Mouse (Mus musculus) forebrain, embryonic 16.5 days (tissue): ENCODE results near the gene Lrrc41. TPM values are rescaled to one million over a fixed set of nuclear protein-coding genes. Genes with fewer than 3 reads are reported as not detected.
A peak's percentile ranks its signal among the peaks of the same experiment; 100 is the strongest.

Experiments used
- ATAC-seq: fragments of 200-750 bp; cut with Nextera tagmentation; 2 replicates; pipeline ENCODE4 v1.8.0; 2017; ENCODE audit warnings: mild to moderate bottlenecking, moderate library complexity
- H3K27ac ChIP-seq: fragments of 300-500 bp; sonication (generic); 2 replicates; pipeline ENCODE4 v1.5.1; 2014; ENCODE audit warnings: low read length, control low read depth
- H3K27me3 ChIP-seq: fragments of 300-500 bp; sonication (generic); replicated peaks from 2 replicates; pipeline ENCODE4 v1.6.1; 2014; ENCODE audit warnings: low read length; ENCODE audit not compliant: control insufficient read depth, insufficient read depth
- H3K36me3 ChIP-seq: fragments of 300-500 bp; sonication (generic); 2 replicates; pipeline ENCODE4 v1.6.1; 2014; ENCODE audit not compliant: control insufficient read depth, insufficient read depth
- H3K4me1 ChIP-seq: fragments of 300-500 bp; sonication (generic); replicated peaks from 2 replicates; pipeline ENCODE4 v1.6.1; 2014; ENCODE audit warnings: low read length; ENCODE audit not compliant: control insufficient read depth, insufficient read depth
- H3K4me2 ChIP-seq: fragments of 300-500 bp; sonication (generic); 2 replicates; pipeline ENCODE4 v1.6.1; 2014; ENCODE audit warnings: mild to moderate bottlenecking, low read length, control low read depth
- H3K4me3 ChIP-seq: fragments of 300-500 bp; sonication (generic); replicated peaks from 2 replicates; pipeline ENCODE4 v1.5.1; 2014; ENCODE audit warnings: mild to moderate bottlenecking, low read length, control low read depth
- H3K9ac ChIP-seq: fragments of 300-500 bp; sonication (generic); replicated peaks from 2 replicates; pipeline ENCODE4 v1.6.1; 2014; ENCODE audit warnings: low read depth, low read length, control low read depth
- H3K9me3 ChIP-seq: fragments of 300-500 bp; sonication (generic); 2 replicates; pipeline ENCODE4 v1.6.1; 2016; ENCODE audit warnings: low read length; ENCODE audit not compliant: control insufficient read depth
- WGBS: fragments of 180-500 bp; shearing (Covaris S2); extraction: QIAGEN DNeasy Blood & Tissue Kit; methylation state at CpG from one replicate; pipeline ENCODE4 v1.1.7; 2014; 5-methylcytosine and 5-hydroxymethylcytosine counted together
- polyA plus RNA-seq: library from polyadenylated mRNA; unstranded; fragments of >200 nt; fragmentation: Nextera tagmentation; extraction: Ambion mirVana; gene quantifications from 2 replicates; pipeline ENCODE4 v1.2.1, GENCODE M21; 2015

Lrrc41 gene
- polyA plus RNA-seq, 1 experiment from 2014 or later: 67.0 TPM

GRCm38 (mm10) chr4:116052526-116053293 is 22.4 kb upstream of the Lrrc41 start:
- Histone ChIP-seq H3K4me3 (peak overlapping the region; percentile 75), H3K4me1 (peaks cover 13% of the 10 kb centered on the region), H3K36me3 (no peaks in the 10 kb centered on the region), H3K9ac (peak overlapping the region; percentile 69), H3K4me2 (peak overlapping the region; percentile 81), H3K9me3 (no peaks in the 10 kb centered on the region), H3K27me3 (no peaks in the 10 kb centered on the region), H3K27ac (peak overlapping the region; percentile 91)
- 10% methylated on average over 22 of the region's 22 CpGs for WGBS
- ATAC-seq: peak; percentile 19

- no peaks in the 10 kb centered on the region for H3K27me3 ChIP-seq
- WGBS: under 1% methylated on average over 35 of the region's 35 CpGs
- ATAC-seq: peak; percentile 98
Observed at GRCm38 (mm10) chr4:116053399-116053961, 21.6 kb upstream of the Lrrc41 start, which contains the start of gene Nsun4. Nsun4 (minus strand) TSS chr4:116053876.

GRCm38 (mm10) chr4:116057559-116057958 is 17.5 kb upstream of the Lrrc41 start:
- no peak overlapping the region for H3K4me3 ChIP-seq
- no peak for ATAC-seq
- no peak overlapping the region for H3K4me2 ChIP-seq
- no peak overlapping the region for H3K27ac ChIP-seq
- no peaks in the 10 kb centered on the region for H3K27me3 ChIP-seq
- H3K36me3 ChIP-seq: no peaks in the 10 kb centered on the region
- no peak overlapping the region for H3K9ac ChIP-seq
- no peaks in the 10 kb centered on the region for H3K9me3 ChIP-seq
- WGBS: 0% methylated on average over 1 of the region's 1 CpGs
- H3K4me1 ChIP-seq: peaks cover 13% of the 10 kb centered on the region

More at GRCm38 (mm10) chr4:116053399-116053961, 21.6 kb upstream of the Lrrc41 start, which contains the start of gene Nsun4:
- H3K36me3 ChIP-seq: no peaks in the 10 kb centered on the region
- peak within 1 kb of the TSS; percentile 69 for H3K9ac ChIP-seq
- H3K9me3 ChIP-seq: no peaks in the 10 kb centered on the region
- peak within 1 kb of the TSS; percentile 75 for H3K4me3 ChIP-seq
- peak within 1 kb of the TSS; percentile 81 for H3K4me2 ChIP-seq
- peaks cover 13% of the 10 kb centered on the region for H3K4me1 ChIP-seq
- H3K27ac ChIP-seq: peak within 1 kb of the TSS; percentile 91

GRCm38 (mm10) chr4:116059012-116059726 is 15.9 kb upstream of the Lrrc41 start:
- ATAC-seq: no peak
- Histone ChIP-seq H3K4me3 (no peak overlapping the region), H3K27ac (no peak overlapping the region), H3K4me2 (no peak overlapping the region), H3K36me3 (no peaks in the 10 kb centered on the region), H3K4me1 (peaks cover 4% of the 10 kb centered on the region), H3K9ac (no peak overlapping the region), H3K9me3 (no peaks in the 10 kb centered on the region), H3K27me3 (no peaks in the 10 kb centered on the region)
- WGBS: 82% methylated on average over 5 of the region's 5 CpGs

- no peak overlapping the region for H3K4me2 ChIP-seq
- ATAC-seq: no peak
- no peak overlapping the region for H3K27ac ChIP-seq
Observed at GRCm38 (mm10) chr4:116063855-116064254, 11.2 kb upstream of the Lrrc41 start.

GRCm38 (mm10) chr4:116070116-116070515 is 5.0 kb upstream of the Lrrc41 start:
- ATAC-seq: no peak
- Histone ChIP-seq H3K4me2 (no peak overlapping the region), H3K9ac (no peak overlapping the region), H3K4me3 (no peak overlapping the region), H3K27me3 (no peaks in the 10 kb centered on the region), H3K9me3 (no peaks in the 10 kb centered on the region), H3K4me1 (peaks cover 19% of the 10 kb centered on the region), H3K27ac (no peak overlapping the region), H3K36me3 (peaks cover 16% of the 10 kb centered on the region)
- WGBS: 90% methylated on average over 6 of the region's 6 CpGs

More at GRCm38 (mm10) chr4:116063855-116064254, 11.2 kb upstream of the Lrrc41 start:
- Histone ChIP-seq H3K9me3 (no peaks in the 10 kb centered on the region), H3K9ac (no peak overlapping the region), H3K36me3 (peaks cover 12% of the 10 kb centered on the region; the same call in 1 of the 2 replicates), H3K4me1 (no peaks in the 10 kb centered on the region), H3K4me3 (no peak overlapping the region), H3K27me3 (no peaks in the 10 kb centered on the region)
- WGBS: 56% methylated on average over 1 of the region's 1 CpGs

GRCm38 (mm10) chr4:116073146-116073545 is 1.9 kb upstream of the Lrrc41 start:
- H3K4me3 ChIP-seq: no peak overlapping the region
- H3K4me1 ChIP-seq: peaks cover 32% of the 10 kb centered on the region
- no peaks in the 10 kb centered on the region for H3K27me3 ChIP-seq
- ATAC-seq: no peak
- H3K36me3 ChIP-seq: peaks cover 9% of the 10 kb centered on the region
- peak overlapping the region; percentile 21 for H3K4me2 ChIP-seq
- no peak overlapping the region for H3K27ac ChIP-seq
- no peak overlapping the region for H3K9ac ChIP-seq
- WGBS: 53% methylated on average over 4 of the region's 4 CpGs
- no peaks in the 10 kb centered on the region for H3K9me3 ChIP-seq

GRCm38 (mm10) chr4:116074145-116074675 is 859 bp upstream of the Lrrc41 start:
- H3K4me1 ChIP-seq: peaks cover 32% of the 10 kb centered on the region
- 1% methylated on average over 8 of the region's 8 CpGs for WGBS
- H3K4me3 ChIP-seq: peak overlapping the region; percentile 97
- no peak for ATAC-seq
- peaks cover 3% of the 10 kb centered on the region; the same call in 1 of the 2 replicates for H3K36me3 ChIP-seq
- H3K27ac ChIP-seq: peak overlapping the region; percentile 95
- no peaks in the 10 kb centered on the region for H3K9me3 ChIP-seq
- H3K27me3 ChIP-seq: no peaks in the 10 kb centered on the region
- peak overlapping the region; percentile 88 for H3K9ac ChIP-seq
- peak overlapping the region; percentile 97 for H3K4me2 ChIP-seq
